Mouse (Mus musculus) G1E (cell line): ENCODE data around the gene Vav1.

Source experiments
- CTCF ChIP-seq: IDR thresholded peaks from 2 replicates; pipeline ENCODE4 v1.5.1; 2012; ENCODE audit warnings: low read depth, low read length, inconsistent platforms, mixed read lengths
- TAL1 ChIP-seq: conservative IDR thresholded peaks from 2 replicates; pipeline ENCODE4 v1.6.1; 2012; ENCODE audit warnings: low read depth, low read length, inconsistent platforms, mixed read lengths

DNA sequence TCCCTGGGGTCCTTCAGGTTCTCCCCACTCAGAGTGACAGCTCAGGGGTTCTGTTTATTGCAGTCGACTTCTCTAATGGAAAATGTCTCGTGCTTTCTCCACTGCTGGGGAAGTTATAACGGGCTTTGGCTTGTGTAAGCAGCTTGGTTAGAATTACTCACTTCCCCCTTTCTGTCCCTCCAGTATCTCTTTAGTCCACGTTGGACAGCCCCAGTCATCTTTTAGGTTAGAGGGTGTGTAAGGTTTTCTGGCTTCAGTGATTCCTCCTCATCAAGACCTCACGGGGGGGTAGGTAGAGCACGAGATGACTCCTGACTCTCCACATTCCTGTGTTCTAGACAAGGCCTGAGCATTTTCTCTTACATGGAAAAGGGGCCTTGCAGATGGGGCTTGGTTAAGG, 68.1 kb downstream of the Vav1 start:
- TF ChIP-seq TAL1 (no peak), CTCF (no peak)
